Mouse (Mus musculus) granulocyte monocyte progenitor cell, adult 5-6 weeks (primary cell): ENCODE results near the gene Serpinb6c. TPM values are rescaled to one million over a fixed set of nuclear protein-coding genes. Genes with fewer than 3 reads are reported as not detected.
"Not testable (repeated sequence)": the region's sequence is repeated elsewhere in the genome, so short reads cannot be mapped to it uniquely, and the experiment has no call there.

ENCODE experiments used
- ATAC-seq: replicated peaks from 2 replicates; pipeline ENCODE4 v1.8.0; 2016; ENCODE audit warnings: mild to moderate bottlenecking, moderate TSS enrichment, inconsistent platforms; ENCODE audit not compliant: poor library complexity, severe bottlenecking
- total RNA-seq, 2 experiments: library from RNA; stranded (forward) in 1 of 2; stranded (reverse) in 1 of 2; fragments of 200-712, 200-1000 nt in 1 of 2; fragments of >200 nt in 1 of 2; fragmentation: Nextera tagmentation in 1 of 2; gene quantifications; 2 replicates each; pipeline ENCODE4 v1.2.3; 2014 to 2017

The Serpinb6c gene
- not detected in 2 replicates for total RNA-seq (2014; fragmentation: Nextera tagmentation)
- total RNA-seq (2017), result not detected in 2 replicates

- ATAC-seq, result no peak
These were observed at the start of gene Serpinb6c for GRCm38 (mm10) chr13:33905176-33905954. Serpinb6c (minus strand) TSS chr13:33905708.

DNA sequence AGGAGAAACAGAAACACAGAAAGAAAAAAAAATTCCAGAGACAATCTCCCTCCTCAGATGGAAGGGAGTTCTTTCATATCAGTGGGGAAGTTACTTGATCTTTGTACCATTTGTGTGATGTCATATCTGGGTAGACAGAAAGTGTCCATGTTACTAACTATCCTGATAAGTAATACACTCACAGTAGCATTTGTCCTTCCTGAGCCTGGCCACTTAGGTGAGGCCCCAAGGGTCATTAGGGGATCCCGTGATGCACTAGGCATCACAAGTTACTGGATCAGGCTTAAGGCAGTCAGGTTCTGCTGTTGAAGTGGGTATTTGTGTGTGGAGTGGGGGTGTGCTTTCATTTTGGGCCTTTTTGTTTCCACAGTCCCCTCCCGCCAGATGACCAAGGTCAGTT lies 47.4 kb upstream of the Serpinb6c start:
- ATAC-seq, result no peak

DNA sequence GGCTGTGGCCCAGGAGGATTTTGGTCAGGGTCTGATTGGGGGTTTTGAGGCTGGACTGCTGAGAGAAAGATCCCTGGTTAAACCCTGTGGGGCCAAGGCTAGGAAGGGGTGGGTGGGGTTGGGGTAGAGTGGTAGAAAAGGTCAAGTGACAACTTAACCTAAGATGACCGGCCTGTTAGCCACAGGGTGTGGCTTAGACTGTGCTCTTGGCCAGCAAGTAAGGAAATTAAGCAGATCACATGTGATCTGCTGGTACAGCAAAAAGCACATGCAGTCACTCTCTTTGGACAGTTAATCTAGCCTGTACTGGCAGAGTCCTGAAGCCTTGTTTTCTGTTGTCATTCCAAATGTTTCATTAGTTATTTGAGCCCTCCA lies 46.6 kb upstream of the Serpinb6c start:
- no peak for ATAC-seq

- ATAC-seq, result no peak
These were observed 46.0 kb upstream of the Serpinb6c start for GRCm38 (mm10) chr13:33951308-33952074.

DNA sequence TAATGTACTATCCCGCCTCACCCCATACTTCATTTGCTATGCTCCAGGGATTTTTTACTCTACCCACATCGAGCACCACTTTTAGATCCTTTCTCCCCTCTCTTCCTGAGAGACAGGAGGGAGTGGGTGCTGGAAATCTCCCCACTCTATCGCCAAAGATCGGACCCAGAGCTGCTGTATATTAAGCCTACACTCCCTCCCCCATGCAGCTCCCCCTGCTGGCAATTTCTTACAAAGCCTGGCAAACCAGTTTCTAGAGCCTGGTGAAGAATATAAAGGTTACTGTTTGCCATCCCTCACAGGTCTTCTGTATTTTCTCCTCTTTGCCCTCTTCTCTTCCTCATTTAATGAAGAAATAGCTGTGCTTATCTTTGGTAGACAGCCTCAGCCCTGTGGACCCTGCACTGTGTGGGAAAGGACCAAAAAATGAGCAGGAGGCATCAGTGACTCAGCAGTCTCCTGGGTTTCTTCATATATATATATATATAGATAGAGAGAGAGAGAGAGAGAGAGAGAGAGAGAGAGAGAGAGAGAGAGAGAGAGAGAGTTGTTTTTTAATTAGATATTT lies 36.8 kb upstream of the Serpinb6c start:
- peak; percentile 37; the same call in 1 of the 2 replicates for ATAC-seq

GRCm38 (mm10) chr13:33941288-33941808 lies 35.8 kb upstream of the Serpinb6c start:
- no peak for ATAC-seq

GRCm38 (mm10) chr13:33937587-33937986 lies 32.1 kb upstream of the Serpinb6c start:
- ATAC-seq, result not testable (repeated sequence)

GRCm38 (mm10) chr13:33937151-33937550 lies 31.6 kb upstream of the Serpinb6c start:
- ATAC-seq, result no peak

- peak; percentile 53; the same call in 1 of the 2 replicates for ATAC-seq
These were observed 30.1 kb upstream of the Serpinb6c start for GRCm38 (mm10) chr13:33935465-33936181.

DNA sequence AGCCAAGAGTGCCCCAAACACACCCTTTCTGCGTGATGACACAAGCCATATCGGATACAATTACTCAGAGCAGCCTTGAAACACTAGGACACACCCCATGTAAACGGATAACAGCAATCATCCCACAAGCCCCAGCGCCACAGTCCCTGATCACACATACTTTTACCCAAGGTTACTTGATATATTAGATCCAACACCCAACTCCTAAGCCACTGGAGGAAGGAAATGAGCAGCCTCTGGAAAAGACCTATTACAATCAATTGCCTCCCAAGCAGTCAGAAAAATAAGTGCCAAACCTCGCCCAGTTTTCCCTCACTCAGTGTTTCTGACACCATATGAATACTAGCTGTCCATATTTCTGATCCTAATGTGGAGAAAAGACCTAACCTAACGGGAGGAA lies 29.2 kb upstream of the Serpinb6c start:
- no peak for ATAC-seq

- ATAC-seq, result no peak
These were observed 25.4 kb upstream of the Serpinb6c start for GRCm38 (mm10) chr13:33930912-33931311.

DNA sequence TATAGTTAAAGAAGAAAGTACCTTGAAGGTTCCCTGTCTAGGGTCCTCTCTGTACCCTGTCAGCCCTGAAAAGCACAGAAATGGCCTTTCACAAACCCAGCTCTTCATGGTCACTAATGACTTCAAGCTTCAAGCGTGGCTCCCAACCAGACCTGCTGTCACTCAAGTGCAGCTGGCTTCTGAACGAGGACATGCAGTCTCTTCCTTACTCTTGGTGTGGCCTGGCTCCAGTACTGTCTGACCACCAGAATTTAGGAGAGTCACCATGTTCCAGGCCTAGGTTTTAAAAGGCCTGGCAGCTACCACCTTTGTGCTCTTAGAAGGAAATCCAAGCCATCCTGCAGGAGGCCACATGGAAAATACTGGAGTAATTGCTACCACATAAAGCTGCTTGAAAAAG lies 24.8 kb upstream of the Serpinb6c start:
- no peak for ATAC-seq

GRCm38 (mm10) chr13:33921699-33922098 lies 16.2 kb upstream of the Serpinb6c start:
- no peak for ATAC-seq

GRCm38 (mm10) chr13:33921041-33921440 lies 15.5 kb upstream of the Serpinb6c start:
- no peak for ATAC-seq

DNA sequence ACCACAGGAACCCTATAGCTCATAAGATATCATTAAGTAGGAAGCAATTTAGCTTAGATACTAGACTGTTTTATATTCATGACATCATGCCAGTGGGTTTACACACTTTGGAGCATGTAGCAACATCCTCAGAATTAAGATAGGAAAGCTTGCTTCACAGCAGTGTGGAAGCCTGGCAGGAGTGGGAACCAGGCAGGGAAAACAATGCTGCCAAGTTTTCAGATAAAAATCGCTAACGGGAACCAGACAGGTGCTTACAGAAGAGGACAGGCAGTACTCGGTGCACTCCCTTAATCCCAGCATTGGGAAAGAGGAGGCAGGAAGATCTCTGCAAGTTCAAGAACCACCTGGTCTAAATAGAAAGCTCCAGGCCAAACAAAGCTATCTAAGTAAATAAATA lies 1.3 kb upstream of the Serpinb6c start:
- ATAC-seq, result no peak

GRCm38 (mm10) chr13:33903290-33903689 lies 2.2 kb downstream of the Serpinb6c start:
- ATAC-seq, result no peak

DNA sequence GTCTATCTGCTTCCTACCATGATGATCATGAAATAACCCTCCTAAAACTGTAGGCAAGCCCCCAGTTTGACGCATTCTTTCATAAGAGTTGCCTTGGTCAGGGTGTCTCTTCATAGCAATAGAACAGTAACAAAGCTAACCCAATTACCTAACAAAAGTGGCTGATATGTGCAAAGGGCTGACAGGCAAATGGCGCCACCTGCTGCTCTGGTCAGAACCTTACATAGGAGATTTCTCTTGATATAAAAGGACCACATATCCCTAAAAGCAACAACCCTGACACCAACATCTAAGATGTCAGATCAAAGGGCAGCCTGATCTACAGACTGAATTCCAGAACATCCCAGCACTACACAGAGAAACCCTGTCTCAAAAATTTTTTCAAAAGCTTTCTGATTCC lies 11.3 kb downstream of the Serpinb6c start:
- ATAC-seq, result peak; percentile 35; the same call in 1 of the 2 replicates

DNA sequence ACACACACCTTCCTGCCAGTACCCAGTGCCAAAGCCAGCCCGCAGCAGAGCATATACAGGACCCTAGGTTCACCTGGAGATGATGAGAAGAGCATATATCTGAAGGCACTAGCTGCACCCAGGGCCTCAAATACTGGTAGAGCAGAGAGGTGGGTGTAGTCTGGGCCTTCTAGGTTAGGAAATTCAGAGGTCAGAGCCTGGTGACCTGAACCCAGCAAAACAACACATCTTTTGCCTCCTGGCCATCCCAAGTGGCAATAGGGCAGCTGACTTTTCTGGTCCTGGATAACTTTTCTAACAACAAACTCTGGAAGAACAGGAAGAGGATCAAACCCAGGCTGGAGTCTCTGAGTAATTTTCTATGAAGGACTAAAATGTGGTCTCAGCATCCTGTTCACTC lies 62.2 kb downstream of the Serpinb6c start, which contains the start of gene Serpinb6e:
Serpinb6e (minus strand) TSS at position 101 of the 400 bp plus-strand sequence.
- ATAC-seq, result no peak

DNA sequence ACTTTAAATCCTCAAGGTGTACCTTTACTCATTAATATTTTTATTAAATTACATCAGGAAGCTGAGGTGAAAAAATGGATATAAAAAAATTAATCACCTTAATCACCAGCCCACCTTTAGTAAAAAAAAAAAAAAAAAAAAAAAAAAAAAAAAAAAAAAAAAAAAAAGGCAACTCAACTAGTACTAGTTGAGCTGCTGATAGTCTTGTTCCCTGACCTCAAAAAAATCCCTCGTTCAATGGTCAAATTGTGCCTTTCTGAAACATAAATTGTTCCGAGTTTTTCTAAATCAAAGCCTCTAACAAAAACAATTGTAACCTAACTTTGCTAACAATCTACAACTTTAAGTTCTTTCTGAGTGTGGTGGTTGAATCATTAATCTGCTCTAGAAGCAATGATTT lies 74.8 kb downstream of the Serpinb6c start:
- no peak for ATAC-seq
